Mouse (Mus musculus): ENCODE data around the gene Ugt1a8. TPM values are rescaled to one million over a fixed set of nuclear protein-coding genes. Genes with fewer than 3 reads are reported as not detected.
"Not testable (repeated sequence)": the region's sequence is repeated elsewhere in the genome, so short reads cannot be mapped to it uniquely, and the experiment has no call there.

The Ugt1a8 gene
- polyA plus RNA-seq (2015; fragmentation: Nextera tagmentation; extraction: Ambion mirVana): not detected in 2 replicates

- Histone ChIP-seq H3K4me1 (ENCODE audit: control insufficient read depth, insufficient read depth, low read depth, low read length) (no peaks in the 10 kb centered on the region), H3K27ac (ENCODE audit: low read depth, low read length) (no peak within 1 kb of the TSS)
- 73% methylated on average over 3 of the region's 3 CpGs for WGBS
Observed at GRCm38 (mm10) chr1:88087513-88087912, at the start of gene Ugt1a8. Ugt1a8 (plus strand) TSS chr1:88087813.

GRCm38 (mm10) chr1:88043044-88043443 lies 44.6 kb upstream of the Ugt1a8 start:
- not testable (repeated sequence) for H3K27ac ChIP-seq (ENCODE audit: low read depth, low read length); H3K27me3 ChIP-seq (replicated peaks; ENCODE audit: control insufficient read depth, insufficient read depth, low read length); H3K4me1 ChIP-seq (ENCODE audit: control insufficient read depth, insufficient read depth, low read depth, low read length); H3K36me3 ChIP-seq (ENCODE audit: control insufficient read depth, insufficient read depth, low read length); ATAC-seq; H3K4me3 ChIP-seq (ENCODE audit: low read length); H3K9me3 ChIP-seq (ENCODE audit: control insufficient read depth, low read length); H3K9ac ChIP-seq (ENCODE audit: low read depth, low read length); H3K4me2 ChIP-seq (ENCODE audit: low read length)
- 75% methylated on average over 1 of the region's 2 CpGs for WGBS

More at GRCm38 (mm10) chr1:88087513-88087912, at the start of gene Ugt1a8:
- Histone ChIP-seq H3K4me2 (ENCODE audit: low read length) (no peak within 1 kb of the TSS), H3K9me3 (ENCODE audit: control insufficient read depth, low read length) (no peaks in the 10 kb centered on the region), H3K27me3 (replicated peaks; ENCODE audit: control insufficient read depth, insufficient read depth, low read length) (no peaks in the 10 kb centered on the region), H3K4me3 (ENCODE audit: low read length) (no peak within 1 kb of the TSS), H3K36me3 (ENCODE audit: control insufficient read depth, insufficient read depth, low read length) (no peaks in the 10 kb centered on the region), H3K9ac (ENCODE audit: low read depth, low read length) (no peak within 1 kb of the TSS)
- no peak for ATAC-seq

GRCm38 (mm10) chr1:88044832-88045437 lies 42.7 kb upstream of the Ugt1a8 start:
- H3K27me3 ChIP-seq (replicated peaks; ENCODE audit: control insufficient read depth, insufficient read depth, low read length); H3K9me3 ChIP-seq (ENCODE audit: control insufficient read depth, low read length); H3K4me2 ChIP-seq (ENCODE audit: low read length); ATAC-seq; H3K27ac ChIP-seq (ENCODE audit: low read depth, low read length); H3K4me3 ChIP-seq (ENCODE audit: low read length); H3K9ac ChIP-seq (ENCODE audit: low read depth, low read length); H3K36me3 ChIP-seq (ENCODE audit: control insufficient read depth, insufficient read depth, low read length); H3K4me1 ChIP-seq (ENCODE audit: control insufficient read depth, insufficient read depth, low read depth, low read length): not testable (repeated sequence)
- WGBS: 80% methylated on average over 3 of the region's 5 CpGs

- not testable (repeated sequence) for H3K36me3 ChIP-seq (ENCODE audit: control insufficient read depth, insufficient read depth, low read length); H3K9ac ChIP-seq (ENCODE audit: low read depth, low read length); ATAC-seq; H3K4me2 ChIP-seq (ENCODE audit: low read length); H3K4me3 ChIP-seq (ENCODE audit: low read length); H3K9me3 ChIP-seq (ENCODE audit: control insufficient read depth, low read length); H3K4me1 ChIP-seq (ENCODE audit: control insufficient read depth, insufficient read depth, low read depth, low read length); H3K27ac ChIP-seq (ENCODE audit: low read depth, low read length); H3K27me3 ChIP-seq (replicated peaks; ENCODE audit: control insufficient read depth, insufficient read depth, low read length)
- WGBS: 74% methylated on average over 2 of the region's 2 CpGs
Observed at GRCm38 (mm10) chr1:88047408-88047807, 40.2 kb upstream of the Ugt1a8 start.

GRCm38 (mm10) chr1:88055088-88055487 lies 32.5 kb upstream of the Ugt1a8 start, which contains the start of gene Ugt1a10:
Ugt1a10 (plus strand) TSS chr1:88055388.
- Histone ChIP-seq H3K4me3 (ENCODE audit: low read length) (no peak within 1 kb of the TSS), H3K4me1 (ENCODE audit: control insufficient read depth, insufficient read depth, low read depth, low read length) (no peaks in the 10 kb centered on the region), H3K36me3 (ENCODE audit: control insufficient read depth, insufficient read depth, low read length) (no peaks in the 10 kb centered on the region), H3K9ac (ENCODE audit: low read depth, low read length) (no peak within 1 kb of the TSS), H3K9me3 (ENCODE audit: control insufficient read depth, low read length) (no peaks in the 10 kb centered on the region), H3K27ac (ENCODE audit: low read depth, low read length) (no peak within 1 kb of the TSS), H3K4me2 (ENCODE audit: low read length) (no peak within 1 kb of the TSS), H3K27me3 (replicated peaks; ENCODE audit: control insufficient read depth, insufficient read depth, low read length) (no peaks in the 10 kb centered on the region)
- no peak for ATAC-seq
- 85% methylated on average over 1 of the region's 1 CpGs for WGBS

GRCm38 (mm10) chr1:88066472-88067102 lies 21.0 kb upstream of the Ugt1a8 start:
- not testable (repeated sequence) for ATAC-seq; H3K27ac ChIP-seq (ENCODE audit: low read depth, low read length); H3K9ac ChIP-seq (ENCODE audit: low read depth, low read length); H3K36me3 ChIP-seq (ENCODE audit: control insufficient read depth, insufficient read depth, low read length); H3K27me3 ChIP-seq (replicated peaks; ENCODE audit: control insufficient read depth, insufficient read depth, low read length); H3K4me3 ChIP-seq (ENCODE audit: low read length); H3K9me3 ChIP-seq (ENCODE audit: control insufficient read depth, low read length); H3K4me2 ChIP-seq (ENCODE audit: low read length); H3K4me1 ChIP-seq (ENCODE audit: control insufficient read depth, insufficient read depth, low read depth, low read length)
- 50% methylated on average over 1 of the region's 2 CpGs for WGBS

GRCm38 (mm10) chr1:88070495-88070894 lies 17.1 kb upstream of the Ugt1a8 start, which contains the start of gene Ugt1a9:
Ugt1a9 (plus strand) TSS chr1:88070800.
- 84% methylated on average over 2 of the region's 2 CpGs for WGBS
- H3K27me3 ChIP-seq (replicated peaks; ENCODE audit: control insufficient read depth, insufficient read depth, low read length): no peaks in the 10 kb centered on the region
- no peak for ATAC-seq
- no peaks in the 10 kb centered on the region for H3K36me3 ChIP-seq (ENCODE audit: control insufficient read depth, insufficient read depth, low read length)
- H3K27ac ChIP-seq (ENCODE audit: low read depth, low read length): no peak within 1 kb of the TSS
- H3K4me2 ChIP-seq (ENCODE audit: low read length): no peak within 1 kb of the TSS
- H3K9ac ChIP-seq (ENCODE audit: low read depth, low read length): no peak within 1 kb of the TSS
- H3K9me3 ChIP-seq (ENCODE audit: control insufficient read depth, low read length): no peaks in the 10 kb centered on the region
- H3K4me3 ChIP-seq (ENCODE audit: low read length): no peak within 1 kb of the TSS
- H3K4me1 ChIP-seq (ENCODE audit: control insufficient read depth, insufficient read depth, low read depth, low read length): no peaks in the 10 kb centered on the region

GRCm38 (mm10) chr1:88070902-88071301 lies 16.7 kb upstream of the Ugt1a8 start:
- no peak overlapping the region for H3K4me3 ChIP-seq (ENCODE audit: low read length)
- H3K9me3 ChIP-seq (ENCODE audit: control insufficient read depth, low read length): no peaks in the 10 kb centered on the region
- no peak for ATAC-seq
- 85% methylated on average over 4 of the region's 4 CpGs for WGBS
- H3K4me1 ChIP-seq (ENCODE audit: control insufficient read depth, insufficient read depth, low read depth, low read length): no peaks in the 10 kb centered on the region
- H3K36me3 ChIP-seq (ENCODE audit: control insufficient read depth, insufficient read depth, low read length): no peaks in the 10 kb centered on the region
- no peak overlapping the region for H3K4me2 ChIP-seq (ENCODE audit: low read length)
- H3K9ac ChIP-seq (ENCODE audit: low read depth, low read length): no peak overlapping the region
- no peaks in the 10 kb centered on the region for H3K27me3 ChIP-seq (replicated peaks; ENCODE audit: control insufficient read depth, insufficient read depth, low read length)
- no peak overlapping the region for H3K27ac ChIP-seq (ENCODE audit: low read depth, low read length)

- H3K4me3 ChIP-seq (ENCODE audit: low read length): no peak overlapping the region
- no peaks in the 10 kb centered on the region for H3K27me3 ChIP-seq (replicated peaks; ENCODE audit: control insufficient read depth, insufficient read depth, low read length)
- WGBS: 93% methylated on average over 2 of the region's 2 CpGs
- no peaks in the 10 kb centered on the region for H3K36me3 ChIP-seq (ENCODE audit: control insufficient read depth, insufficient read depth, low read length)
- H3K4me2 ChIP-seq (ENCODE audit: low read length): no peak overlapping the region
- H3K4me1 ChIP-seq (ENCODE audit: control insufficient read depth, insufficient read depth, low read depth, low read length): no peaks in the 10 kb centered on the region
- no peaks in the 10 kb centered on the region for H3K9me3 ChIP-seq (ENCODE audit: control insufficient read depth, low read length)
- H3K9ac ChIP-seq (ENCODE audit: low read depth, low read length): no peak overlapping the region
- H3K27ac ChIP-seq (ENCODE audit: low read depth, low read length): no peak overlapping the region
- no peak for ATAC-seq
Observed at GRCm38 (mm10) chr1:88074471-88074870, 13.1 kb upstream of the Ugt1a8 start.

Measured in hindbrain, embryonic 16.5 days (tissue).